Mouse (Mus musculus): ENCODE measurements around the gene Recql5. TPM values are rescaled to one million over a fixed set of nuclear protein-coding genes. Genes with fewer than 3 reads are reported as not detected.
A peak's percentile ranks its signal among the peaks of the same experiment; 100 is the strongest.

Gene Recql5
- polyA plus RNA-seq, 1 experiment from 2014 or later: 16.2 TPM

DNA sequence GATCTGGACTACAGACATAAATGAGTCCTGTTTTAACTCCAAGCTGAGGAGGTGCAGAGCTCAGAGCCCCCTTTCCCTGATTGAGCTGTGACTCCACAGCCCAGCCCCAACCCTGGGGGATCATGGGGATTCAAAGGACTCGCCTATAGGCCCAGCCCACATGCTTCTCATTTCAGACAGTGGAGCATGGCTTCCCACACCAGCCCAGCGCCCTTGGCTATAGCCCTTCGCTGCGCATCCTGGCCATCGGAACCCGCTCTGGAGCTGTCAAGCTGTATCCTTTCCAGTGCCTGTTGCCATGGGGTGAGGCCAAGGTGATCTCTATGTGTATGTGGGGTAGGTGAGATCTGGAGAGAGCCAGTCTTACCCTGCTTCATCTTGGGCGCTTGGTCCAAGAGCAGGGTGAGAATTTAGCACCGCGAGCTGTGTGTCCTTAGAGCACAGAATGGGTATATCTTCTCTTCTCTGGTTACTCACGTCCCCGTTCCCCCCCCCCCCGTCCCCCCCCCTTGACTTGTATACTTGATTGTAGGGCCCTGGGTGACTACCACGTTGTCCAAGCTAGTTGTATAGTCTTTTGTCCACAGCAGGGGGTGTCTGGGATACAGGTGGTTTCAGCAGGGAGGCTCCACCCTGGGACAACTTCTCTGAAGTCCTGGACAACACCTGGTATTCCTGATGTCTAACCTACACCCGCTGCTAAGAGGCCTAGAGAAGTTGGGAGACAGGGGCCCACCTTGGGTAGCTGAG lies 90.0 kb downstream of the Recql5 start:
- peak overlapping the region; percentile 45 for H3K4me2 ChIP-seq (replicated peaks)
- ATAC-seq: no peak
- H3K27ac ChIP-seq: peak overlapping the region; percentile 92
- 70% methylated on average over 14 of the region's 14 CpGs for WGBS
- H3K4me3 ChIP-seq (replicated peaks): no peak overlapping the region
- 0 out of 2 replicates have a peak overlapping the region, but pooled peaks have one; percentile 26 for H3K9ac ChIP-seq
- H3K9me3 ChIP-seq: no peaks in the 10 kb centered on the region
- peaks cover 10% of the 10 kb centered on the region for H3K36me3 ChIP-seq
- no peaks in the 10 kb centered on the region for H3K27me3 ChIP-seq (replicated peaks)
- peaks cover 44% of the 10 kb centered on the region for H3K4me1 ChIP-seq (replicated peaks)

Other genes starting within 250 kb of the Recql5 start
- gene Grb2, start 224.9 kb downstream of the Recql5 start, polyA plus RNA-seq (2015; fragmentation: Nextera tagmentation; extraction: Ambion mirVana): 79.3 and 79.4 TPM in 2 replicates
- gene Tmem94, start 168.0 kb downstream of the Recql5 start, polyA plus RNA-seq (2015; fragmentation: Nextera tagmentation; extraction: Ambion mirVana): 18.6 and 20.8 TPM in 2 replicates
- gene Caskin2, start 119.8 kb downstream of the Recql5 start, polyA plus RNA-seq (2015; fragmentation: Nextera tagmentation; extraction: Ambion mirVana): 12.0 and 12.1 TPM in 2 replicates
- gene Tsen54, start 118.8 kb downstream of the Recql5 start, polyA plus RNA-seq (2015; fragmentation: Nextera tagmentation; extraction: Ambion mirVana): 31.3 and 34.9 TPM in 2 replicates
- gene Llgl2, start 109.4 kb downstream of the Recql5 start, polyA plus RNA-seq (2015; fragmentation: Nextera tagmentation; extraction: Ambion mirVana): 77.2 and 80.6 TPM in 2 replicates
- 95.2 and 111 TPM in 2 replicates for gene Myo15b, start 75.1 kb downstream of the Recql5 start, polyA plus RNA-seq (2015; fragmentation: Nextera tagmentation; extraction: Ambion mirVana)
- gene Smim5, start 33.5 kb downstream of the Recql5 start, polyA plus RNA-seq (2015; fragmentation: Nextera tagmentation; extraction: Ambion mirVana): 1.6 and 3.0 TPM in 2 replicates
- 25.4 and 31.4 TPM in 2 replicates for gene Smim6, start 21.5 kb downstream of the Recql5 start, polyA plus RNA-seq (2015; fragmentation: Nextera tagmentation; extraction: Ambion mirVana)
- 31.6 and 38.2 TPM in 2 replicates for gene Sap30bp, start 195 bp downstream of the Recql5 start, polyA plus RNA-seq (2015; fragmentation: Nextera tagmentation; extraction: Ambion mirVana)
- gene Itgb4, start 41.2 kb upstream of the Recql5 start, polyA plus RNA-seq (2015; fragmentation: Nextera tagmentation; extraction: Ambion mirVana): 7.9 and 10.0 TPM in 2 replicates
- 274 and 302 TPM in 2 replicates for gene Galk1, start 79.2 kb upstream of the Recql5 start, polyA plus RNA-seq (2015; fragmentation: Nextera tagmentation; extraction: Ambion mirVana)
- 1,398 and 1,618 TPM in 2 replicates for gene H3f3b, start 94.5 kb upstream of the Recql5 start, polyA plus RNA-seq (2015; fragmentation: Nextera tagmentation; extraction: Ambion mirVana)
- gene Unk, start 96.8 kb upstream of the Recql5 start, polyA plus RNA-seq (2015; fragmentation: Nextera tagmentation; extraction: Ambion mirVana): 25.7 and 27.4 TPM in 2 replicates
- 4.2 and 5.2 TPM in 2 replicates for gene Unc13d, start 144.5 kb upstream of the Recql5 start, polyA plus RNA-seq (2015; fragmentation: Nextera tagmentation; extraction: Ambion mirVana)
- gene Wbp2, start 153.5 kb upstream of the Recql5 start, polyA plus RNA-seq (2015; fragmentation: Nextera tagmentation; extraction: Ambion mirVana): 93.5 and 98.1 TPM in 2 replicates
- 18.0 and 20.9 TPM in 2 replicates for gene Trim47, start 193.7 kb upstream of the Recql5 start, polyA plus RNA-seq (2015; fragmentation: Nextera tagmentation; extraction: Ambion mirVana)
- 6.4 and 7.1 TPM in 2 replicates for gene Trim65, start 197.7 kb upstream of the Recql5 start, polyA plus RNA-seq (2015; fragmentation: Nextera tagmentation; extraction: Ambion mirVana)
- 107 and 109 TPM in 2 replicates for gene Mrpl38, start 205.4 kb upstream of the Recql5 start, polyA plus RNA-seq (2015; fragmentation: Nextera tagmentation; extraction: Ambion mirVana)
- gene Fbf1, start 234.7 kb upstream of the Recql5 start, polyA plus RNA-seq (2015; fragmentation: Nextera tagmentation; extraction: Ambion mirVana): 20.8 and 22.0 TPM in 2 replicates